Mouse (Mus musculus): Measurements from ENCODE around the gene Lrrc8c.

Gene Lrrc8c

DNA sequence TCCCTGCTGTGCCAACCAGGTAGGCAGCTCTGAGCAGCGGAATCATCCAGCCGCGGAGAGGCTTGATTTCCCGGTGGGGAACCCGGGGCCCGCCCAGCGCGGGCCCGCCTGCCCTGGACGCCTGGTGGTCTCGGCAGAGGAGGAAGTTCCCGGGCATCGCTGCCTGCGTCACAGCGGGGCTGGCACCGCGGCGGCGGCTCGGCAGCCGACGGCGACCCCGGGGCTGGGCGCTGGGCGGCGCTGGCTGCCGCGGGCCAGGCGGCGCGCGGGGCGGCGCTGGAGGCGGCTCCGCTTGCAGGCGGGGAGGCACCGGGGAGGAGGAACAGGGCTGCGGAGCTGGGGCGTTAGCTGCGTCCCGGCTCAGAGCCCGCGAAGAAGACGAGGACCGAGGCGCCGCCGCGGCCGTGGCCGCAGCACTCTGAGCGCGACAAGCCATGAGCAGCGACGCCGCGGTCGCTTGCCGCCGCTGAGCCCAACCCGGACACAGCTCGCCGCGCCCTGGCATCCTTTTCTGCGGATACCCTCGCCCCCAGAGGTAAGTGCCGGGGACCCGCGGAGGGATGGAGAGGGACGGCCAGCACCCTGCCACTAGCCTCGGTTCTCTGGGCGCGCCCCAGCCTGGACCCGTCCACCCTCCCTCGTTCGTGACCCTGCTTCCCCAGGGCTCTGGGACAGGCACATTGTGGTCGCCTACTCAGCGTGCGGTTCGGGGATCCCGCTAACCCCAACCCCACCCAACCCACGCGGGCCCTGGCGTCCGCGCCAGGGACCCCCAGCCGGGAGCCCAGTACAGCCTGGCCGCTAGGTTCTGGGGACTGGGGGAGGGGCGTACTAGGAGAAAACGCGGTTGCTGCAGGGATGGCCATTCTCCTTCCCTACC is at the start of gene Lrrc8c:
Lrrc8c (plus strand) TSS at position 293 of the 880 bp plus-strand sequence.
- DNase-seq (ENCODE audit: low read depth, low spot score): peak; percentile 63

DNA sequence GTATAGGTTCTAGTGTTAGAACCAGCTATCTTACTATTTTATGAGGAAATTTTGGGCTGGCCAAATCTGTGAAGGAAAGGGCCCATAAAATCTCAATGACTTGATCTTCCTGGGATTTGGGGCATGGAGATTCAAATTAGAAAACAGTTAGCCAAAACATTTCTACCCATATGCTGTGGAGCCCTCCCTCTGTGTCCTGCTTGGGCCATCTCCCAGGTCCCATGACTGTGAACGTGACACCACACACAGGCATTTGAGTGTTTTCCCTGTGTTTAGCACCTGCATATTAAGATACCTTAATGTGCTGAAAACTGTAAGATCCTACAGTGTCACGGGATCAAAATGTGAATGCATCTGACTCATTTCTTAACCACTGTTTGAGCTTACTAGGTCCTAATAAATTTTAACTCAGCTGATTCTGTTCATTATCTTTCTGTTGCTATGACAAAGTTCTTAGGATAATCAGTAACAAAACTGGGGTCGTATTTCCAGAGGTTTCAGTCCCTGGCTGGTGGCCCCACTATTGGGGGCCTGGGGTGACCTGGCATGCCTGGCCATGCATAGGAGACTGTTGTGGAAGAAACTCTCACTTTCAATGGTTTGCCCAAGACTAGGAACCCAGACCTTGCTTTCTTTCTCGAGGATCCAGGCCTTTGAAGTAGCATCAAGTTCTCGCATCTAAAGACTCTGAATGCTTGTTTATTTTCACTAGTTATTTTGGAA is 46.0 kb upstream of the Lrrc8c start:
- no peak for DNase-seq (ENCODE audit: low read depth, low spot score)

DNA sequence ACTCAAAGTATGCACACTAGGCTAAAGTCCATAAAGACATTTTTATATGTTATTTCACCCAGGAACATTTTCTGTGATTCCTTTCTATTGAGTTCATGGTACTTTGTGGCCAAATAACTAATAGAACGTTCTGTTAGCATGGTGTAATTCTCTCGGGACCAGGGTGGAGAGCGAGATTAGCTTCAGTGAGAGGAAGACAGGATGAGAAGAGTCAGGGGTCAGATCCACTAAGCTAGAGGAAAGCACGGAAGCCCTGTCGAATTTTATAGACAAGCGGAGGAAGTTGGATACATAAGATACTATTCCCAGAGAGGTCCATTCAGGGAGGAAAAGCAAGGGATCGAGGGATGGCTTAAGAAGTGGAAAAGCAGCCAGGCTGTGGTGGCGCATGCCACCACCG is 41.7 kb upstream of the Lrrc8c start:
- peak; percentile 65 for DNase-seq (ENCODE audit: low read depth, low spot score)

DNA sequence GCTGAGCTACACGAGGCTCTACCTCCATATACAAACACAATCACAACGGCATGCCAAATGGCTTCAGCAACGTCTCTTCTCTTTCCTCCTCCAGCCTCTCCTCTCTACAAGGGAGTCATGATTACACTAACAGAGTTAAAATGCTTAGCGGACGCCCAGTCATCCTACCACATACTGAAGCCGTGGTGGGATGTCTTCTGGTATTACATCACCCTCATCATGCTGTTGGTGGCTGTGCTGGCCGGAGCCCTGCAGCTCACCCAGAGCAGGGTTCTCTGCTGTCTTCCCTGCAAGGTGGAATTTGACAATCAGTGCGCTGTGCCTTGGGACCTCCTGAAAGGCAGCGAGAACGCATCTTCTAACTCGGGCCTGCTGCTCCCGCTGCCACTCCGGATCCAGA is 39.5 kb upstream of the Lrrc8c start:
- DNase-seq (ENCODE audit: low read depth, low spot score): no peak

DNA sequence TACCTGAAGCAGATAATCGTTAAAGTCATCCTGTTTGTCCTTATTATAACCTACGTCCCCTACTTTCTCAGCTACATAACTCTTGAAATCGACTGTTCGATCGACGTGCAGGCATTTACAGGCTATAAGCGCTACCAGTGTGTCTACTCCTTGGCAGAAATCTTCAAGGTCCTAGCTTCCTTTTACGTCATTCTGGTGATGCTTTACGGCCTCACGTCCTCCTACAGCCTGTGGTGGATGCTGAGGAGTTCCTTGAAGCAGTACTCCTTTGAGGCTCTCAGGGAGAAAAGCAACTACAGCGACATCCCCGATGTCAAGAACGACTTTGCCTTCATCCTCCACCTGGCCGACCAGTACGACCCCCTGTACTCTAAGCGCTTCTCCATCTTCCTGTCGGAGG is 38.6 kb upstream of the Lrrc8c start:
- no peak for DNase-seq (ENCODE audit: low read depth, low spot score)

DNA sequence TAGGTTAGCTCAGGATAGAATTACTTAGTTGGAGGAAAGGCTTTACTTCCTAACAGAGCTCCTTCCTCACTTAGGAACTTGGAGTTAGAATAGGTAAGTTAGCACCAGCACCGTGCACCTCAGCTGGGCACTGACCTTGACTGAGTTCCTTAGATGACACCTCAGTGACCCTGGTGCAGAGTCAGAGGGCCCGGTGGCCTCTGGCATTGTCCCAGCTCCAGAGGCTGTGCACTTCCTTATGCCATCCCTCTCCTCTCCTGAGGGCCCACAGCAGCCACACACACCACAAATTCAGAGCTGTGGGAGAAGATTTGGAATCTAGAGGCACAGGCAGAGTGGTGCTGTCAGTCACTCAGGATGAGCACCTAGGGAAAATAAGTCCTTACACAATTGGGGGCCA is 35.6 kb upstream of the Lrrc8c start:
- no peak for DNase-seq (ENCODE audit: low read depth, low spot score)

DNA sequence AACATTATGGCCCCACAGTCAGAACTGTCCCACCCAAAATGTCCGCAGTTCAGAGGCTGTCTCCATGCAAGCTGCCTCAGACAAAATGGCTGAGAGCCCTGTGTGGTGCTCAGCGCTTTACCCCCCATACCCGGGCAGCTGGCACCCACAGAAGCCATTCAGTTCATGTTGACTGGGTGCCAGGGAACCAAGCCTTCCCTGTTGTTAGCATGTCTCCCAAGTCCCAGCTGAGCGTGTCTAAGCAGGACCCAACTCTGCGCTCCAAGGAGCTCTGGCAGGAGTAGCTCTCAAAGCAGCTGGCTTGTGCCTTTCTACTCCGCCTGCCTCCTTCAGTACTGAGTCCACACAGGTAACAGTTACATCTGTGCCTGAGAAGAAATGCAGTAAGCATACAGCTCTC is 34.9 kb upstream of the Lrrc8c start:
- no peak for DNase-seq (ENCODE audit: low read depth, low spot score)

DNA sequence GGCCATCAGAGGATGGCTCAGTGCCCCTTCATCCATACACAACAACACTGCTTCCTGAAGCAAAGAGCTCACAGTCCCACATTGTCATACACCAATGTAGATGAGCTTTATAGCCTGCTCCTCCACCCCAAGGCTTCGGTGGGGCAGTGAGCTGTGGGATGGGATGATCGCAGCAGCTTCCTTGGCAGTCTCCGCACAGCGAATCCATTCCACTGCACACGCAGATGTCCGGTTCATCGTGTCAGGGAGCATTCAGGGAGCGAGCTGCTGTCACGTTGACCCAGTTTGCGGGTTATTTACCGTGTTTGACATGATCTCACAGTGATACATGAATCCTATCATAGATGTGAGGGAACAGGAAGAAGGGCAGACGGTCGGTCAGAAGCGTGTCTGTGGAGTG is 34.3 kb upstream of the Lrrc8c start:
- no peak for DNase-seq (ENCODE audit: low read depth, low spot score)

DNA sequence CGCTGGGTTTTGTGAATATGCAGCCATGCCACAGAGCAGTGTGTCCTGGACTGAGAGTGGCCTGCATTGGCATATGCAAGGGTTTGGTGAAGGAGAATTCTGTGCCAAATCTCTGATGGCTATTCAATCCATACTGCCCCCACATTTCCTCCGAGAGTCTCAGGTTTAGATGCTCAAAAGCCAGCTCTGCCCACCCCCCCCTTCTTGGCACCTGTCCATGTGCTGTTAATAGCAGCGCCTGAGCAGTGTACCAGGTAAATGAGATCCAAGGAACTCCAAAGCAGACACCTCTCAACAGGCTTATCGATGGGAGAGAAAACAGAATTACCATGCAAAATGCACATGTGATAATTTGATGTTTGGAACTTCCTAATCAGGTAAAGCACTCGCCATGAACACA is 29.0 kb upstream of the Lrrc8c start:
- no peak for DNase-seq (ENCODE audit: low read depth, low spot score)

DNA sequence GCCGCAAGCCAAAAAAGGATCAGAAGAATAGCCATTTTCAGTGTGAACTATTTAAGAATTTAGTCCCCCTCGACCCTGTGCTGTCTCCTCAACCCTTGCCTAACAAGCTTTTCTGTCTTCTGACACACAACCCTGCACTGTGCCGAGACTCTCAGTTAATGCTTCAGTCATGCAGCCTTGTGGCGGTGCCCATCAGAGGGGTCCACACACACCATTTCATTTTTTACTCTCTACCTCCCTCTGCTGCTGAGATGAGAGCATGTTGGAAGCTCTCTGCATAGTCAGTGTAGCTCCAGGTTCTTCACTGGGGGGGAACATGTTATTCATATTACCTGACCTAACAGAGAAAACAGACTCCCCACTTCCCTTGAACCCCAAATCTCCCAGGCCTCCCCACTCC is 27.8 kb upstream of the Lrrc8c start:
- no peak for DNase-seq (ENCODE audit: low read depth, low spot score)

DNA sequence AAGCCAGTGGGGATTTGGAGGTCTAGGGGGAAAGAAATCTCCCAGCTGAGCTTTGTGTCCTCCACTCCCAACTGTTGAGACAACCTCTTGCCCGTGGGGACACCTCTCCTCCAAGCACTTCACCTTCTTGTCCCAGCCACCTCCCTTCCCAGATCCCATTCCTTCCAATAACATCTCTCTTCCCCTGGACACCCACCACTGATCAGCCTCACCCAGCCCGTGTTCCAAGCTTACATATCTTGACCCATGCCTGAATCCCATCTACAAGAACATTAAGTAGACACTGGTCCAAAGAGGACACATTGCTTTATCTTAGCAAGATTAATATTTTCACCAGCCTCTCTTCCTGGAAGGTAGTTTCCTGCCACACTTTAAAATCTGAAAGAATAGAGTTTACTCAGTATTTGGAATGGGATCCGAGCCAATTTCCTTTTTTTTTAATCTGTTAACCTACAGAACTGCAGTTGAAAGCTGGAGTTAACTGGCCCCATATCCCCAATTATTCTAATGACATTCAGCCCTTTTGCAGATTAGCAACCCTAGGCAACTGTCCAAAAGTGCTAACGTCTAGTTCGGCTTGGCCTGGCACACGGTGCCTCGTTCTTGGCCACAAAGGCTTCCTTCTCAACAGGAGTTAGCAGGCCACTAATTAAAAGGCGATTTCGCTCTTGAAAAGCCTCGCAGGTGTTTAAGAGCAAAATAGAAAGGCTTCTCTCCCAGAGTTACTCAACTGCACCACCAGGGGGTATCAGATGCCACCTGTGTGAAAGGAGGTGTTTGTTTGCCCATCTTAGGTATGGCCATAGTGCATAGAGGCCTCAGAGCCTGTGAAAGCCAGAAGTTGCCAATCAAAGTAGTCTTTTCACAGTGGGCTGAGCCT is 26.6 kb upstream of the Lrrc8c start:
- no peak for DNase-seq (ENCODE audit: low read depth, low spot score)

DNA sequence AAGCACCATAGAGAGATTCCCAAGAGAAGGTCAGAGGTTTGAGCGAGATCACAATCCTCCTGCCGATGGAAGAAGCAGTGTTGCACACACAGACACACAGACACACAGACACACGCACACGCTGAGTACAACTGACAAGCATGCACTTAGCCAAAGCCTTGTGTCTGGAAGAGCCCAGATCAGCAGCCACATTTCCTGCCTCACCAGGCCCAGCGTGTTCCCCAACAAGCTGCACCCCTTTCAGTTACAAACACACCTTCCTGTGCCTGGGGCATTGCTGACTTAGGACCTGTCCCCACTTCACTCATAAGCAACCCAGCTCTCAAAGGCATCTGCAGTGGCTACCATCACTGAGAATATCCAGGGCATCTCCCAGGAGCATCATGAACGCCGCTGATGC is 25.8 kb upstream of the Lrrc8c start:
- no peak for DNase-seq (ENCODE audit: low read depth, low spot score)

DNA sequence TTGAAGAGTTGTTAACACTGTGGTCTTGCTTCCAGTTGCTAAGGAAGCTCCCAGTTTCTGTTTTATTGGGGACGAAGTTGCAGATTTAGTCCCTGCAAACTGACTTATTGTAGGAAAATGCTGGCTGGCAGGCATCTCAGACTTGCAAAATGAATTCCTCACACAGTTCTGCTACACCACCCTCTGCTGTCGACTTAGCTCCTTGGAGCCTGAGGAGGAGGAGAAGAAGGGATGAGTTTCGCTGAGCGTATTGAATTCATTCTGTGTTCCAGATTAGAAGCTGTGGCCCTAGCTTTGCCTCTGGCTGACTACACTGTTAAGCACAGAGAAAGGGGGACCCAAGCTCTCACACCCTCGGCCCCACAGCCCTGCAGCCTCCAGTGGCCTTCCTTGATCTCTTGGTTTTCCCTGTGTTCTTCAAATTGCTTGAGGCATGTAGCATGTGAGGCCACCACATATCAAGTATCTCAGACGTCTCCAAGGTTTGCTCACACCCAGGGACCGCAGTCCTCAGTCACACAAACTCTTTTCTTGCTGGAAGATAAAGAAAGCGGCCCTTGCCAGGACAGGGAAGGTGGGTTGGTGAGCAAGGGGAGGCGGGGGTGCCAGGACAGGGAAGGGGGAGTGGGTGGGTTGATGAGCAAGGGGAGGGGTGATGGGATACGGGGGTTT is 24.8 kb upstream of the Lrrc8c start:
- DNase-seq (ENCODE audit: low read depth, low spot score): no peak

DNA sequence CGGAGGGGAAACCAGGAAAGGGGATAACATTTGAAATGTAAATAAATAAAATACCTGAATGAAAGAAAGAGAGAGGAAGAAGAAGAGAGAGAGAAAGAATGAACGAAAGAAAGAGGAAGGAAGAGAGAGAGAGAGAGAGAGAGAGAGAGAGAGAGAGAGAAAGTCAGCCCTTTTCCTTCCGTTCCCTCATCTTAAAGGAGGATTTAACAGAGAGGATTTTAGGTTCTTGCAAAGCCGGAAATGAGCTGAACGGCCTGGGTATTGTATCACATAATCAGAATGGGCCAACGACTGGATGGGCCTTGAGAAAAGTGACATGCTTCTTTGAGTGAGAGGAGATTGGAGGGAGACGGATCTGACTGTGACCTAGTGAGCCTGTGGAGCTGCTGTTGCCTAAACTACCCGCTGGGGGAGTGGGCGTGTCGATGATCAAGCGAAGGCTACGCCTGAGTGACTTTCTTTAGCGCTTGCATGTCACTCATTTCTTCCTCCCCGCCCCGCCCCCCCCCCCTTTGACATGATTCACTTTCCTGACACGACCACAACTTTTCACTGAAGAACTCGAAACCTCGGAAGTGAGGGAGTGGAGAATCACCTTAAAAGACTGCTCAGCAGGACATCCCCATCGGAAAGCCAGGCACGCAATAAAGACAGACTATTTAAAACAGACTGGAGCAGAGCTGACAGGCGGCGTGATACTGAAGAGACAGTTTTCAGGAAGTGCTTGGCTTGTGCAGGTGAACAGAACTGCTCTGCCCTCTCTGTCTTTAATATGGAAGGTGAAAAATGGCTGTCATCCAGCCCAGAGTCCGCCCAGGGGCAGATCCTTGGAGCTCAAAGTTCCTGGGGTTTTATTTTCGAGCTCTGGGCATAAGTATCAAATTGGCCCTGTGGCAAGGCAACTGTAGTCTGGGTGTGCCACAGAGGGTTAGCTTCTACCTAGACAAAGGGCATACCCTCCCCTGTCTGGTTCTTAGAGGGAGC is 24.0 kb upstream of the Lrrc8c start:
- peak; percentile 53 for DNase-seq (ENCODE audit: low read depth, low spot score)

DNA sequence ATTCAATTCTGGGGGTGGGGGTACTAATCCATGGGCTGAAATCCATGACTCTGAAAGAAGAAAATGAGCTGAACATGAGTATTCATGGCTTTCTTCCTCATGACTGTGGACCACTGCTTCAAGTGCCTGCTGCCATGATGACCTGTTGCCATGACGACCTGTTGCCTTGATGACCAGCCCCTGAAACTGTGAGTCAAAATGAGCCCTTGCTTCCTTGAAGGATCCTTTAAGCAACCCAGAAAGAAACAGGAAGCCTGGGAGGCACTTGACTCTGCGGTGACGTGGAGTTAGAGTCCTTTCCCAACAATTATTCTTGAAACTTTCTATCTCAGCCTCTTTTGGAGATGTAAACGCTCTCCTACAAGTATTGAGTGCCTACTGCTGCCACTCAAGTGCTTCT is 23.1 kb upstream of the Lrrc8c start:
- DNase-seq (ENCODE audit: low read depth, low spot score): no peak

DNA sequence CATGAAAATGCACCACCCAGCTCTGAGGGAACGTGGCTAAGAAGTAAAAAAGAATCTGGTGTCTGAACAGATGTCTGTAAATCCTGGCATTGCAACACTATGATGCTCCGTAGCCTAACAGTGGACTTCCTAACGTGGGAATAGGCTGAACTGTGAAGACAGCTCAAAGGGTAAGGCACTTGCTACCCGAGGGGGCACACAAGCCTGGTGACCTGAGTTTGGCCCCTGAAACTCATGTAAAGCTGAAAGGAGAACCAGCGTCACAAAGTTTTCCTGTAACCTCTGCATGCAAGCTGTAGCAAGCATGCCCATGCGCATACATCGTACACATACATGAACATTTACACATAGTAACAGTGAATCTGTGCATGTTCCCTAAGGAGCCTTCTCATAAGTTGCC is 22.6 kb upstream of the Lrrc8c start:
- DNase-seq (ENCODE audit: low read depth, low spot score): no peak

DNA sequence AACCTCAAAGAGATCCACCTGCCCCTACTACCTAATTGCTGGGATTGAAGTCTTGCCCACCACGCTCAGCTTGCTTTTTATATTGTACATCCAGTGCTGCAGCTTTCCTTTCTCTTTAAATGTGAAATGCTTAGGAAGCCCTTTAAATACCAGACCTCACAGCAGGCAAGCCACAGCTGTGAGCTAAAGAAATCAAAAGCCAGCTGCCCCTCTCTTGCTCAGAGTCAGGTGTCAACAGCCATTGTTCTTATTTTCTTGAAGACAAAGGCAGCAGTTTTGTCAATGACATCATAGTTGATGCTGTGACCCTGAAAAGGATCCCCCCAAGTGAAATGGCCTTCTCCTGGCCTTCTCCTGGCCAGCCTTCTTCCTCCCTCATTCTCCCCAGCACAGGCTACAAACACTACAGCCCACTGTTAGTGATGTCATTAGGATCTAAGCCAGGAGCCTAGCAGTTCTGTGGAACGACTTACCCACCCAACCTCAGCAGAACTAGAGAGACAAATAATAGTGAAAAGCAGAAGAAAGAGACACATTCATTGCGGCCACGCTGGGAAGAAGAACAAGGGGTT is 20.7 kb upstream of the Lrrc8c start:
- DNase-seq (ENCODE audit: low read depth, low spot score): no peak

DNA sequence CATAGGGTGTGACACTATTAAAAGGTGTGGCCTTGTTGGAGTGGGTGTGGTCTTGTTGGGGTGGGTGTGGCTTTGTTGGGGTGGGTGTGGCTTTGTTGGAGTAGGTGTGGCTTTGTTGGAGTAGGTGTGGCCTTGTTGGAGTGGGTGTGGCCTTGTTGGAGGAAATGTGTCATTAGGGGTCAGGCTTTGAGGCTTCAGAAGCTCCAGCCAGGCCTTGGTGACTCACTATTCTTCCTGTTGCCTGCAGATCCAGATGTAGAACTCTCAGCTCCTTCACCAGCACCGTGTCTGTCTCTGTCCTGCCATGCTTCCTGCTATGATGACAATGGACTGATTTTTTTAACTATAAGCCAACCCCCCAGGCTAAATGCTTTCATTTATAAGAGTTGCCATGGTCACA is 19.8 kb upstream of the Lrrc8c start:
- DNase-seq (ENCODE audit: low read depth, low spot score): no peak

DNA sequence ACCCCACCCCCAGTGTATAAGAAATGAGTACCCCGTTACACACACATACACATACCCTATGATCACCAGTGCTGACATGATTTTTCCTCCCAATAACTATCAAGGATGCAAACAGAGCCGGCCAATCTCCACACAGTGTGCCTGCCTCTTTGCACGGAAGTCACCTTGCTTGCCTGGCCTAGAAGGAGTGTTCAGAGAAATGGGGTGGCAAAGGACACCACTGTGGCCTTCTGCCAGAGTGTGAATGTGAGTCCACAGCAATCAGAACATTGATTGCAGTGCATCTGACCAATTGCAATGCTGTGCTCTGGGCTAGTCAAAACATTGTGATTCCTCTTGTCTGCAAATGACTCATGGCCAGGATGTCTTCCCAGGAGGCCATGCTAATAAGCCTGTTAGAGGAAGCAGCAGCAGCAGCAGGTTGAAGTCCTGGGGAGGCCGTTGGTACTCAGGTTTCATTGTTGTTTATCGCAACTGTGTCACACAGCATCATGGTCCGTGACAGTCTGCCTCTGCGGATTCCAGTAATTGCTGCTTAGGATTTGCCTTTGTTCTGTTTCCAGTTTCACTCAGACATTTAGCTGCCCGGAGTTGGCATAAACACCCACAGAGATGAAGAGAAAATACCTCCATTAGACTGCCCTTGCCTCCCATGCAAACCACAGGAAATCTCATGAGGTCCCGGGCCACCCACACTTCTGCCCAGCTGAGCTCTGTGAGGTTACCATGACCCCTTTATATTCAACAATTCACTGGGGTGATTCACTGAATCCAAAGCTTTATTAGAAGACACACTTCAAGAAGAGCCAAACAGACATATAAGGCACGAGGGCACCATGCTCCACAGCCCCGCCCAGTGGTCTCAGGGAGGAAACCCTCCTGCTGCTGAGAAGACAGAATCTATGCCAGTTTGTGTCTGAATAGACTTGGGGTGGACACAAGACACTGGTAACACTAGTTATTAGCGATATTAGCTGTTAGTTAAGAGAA is 18.8 kb upstream of the Lrrc8c start:
- no peak for DNase-seq (ENCODE audit: low read depth, low spot score)

Measured in skeletal muscle tissue, adult 2 months (tissue).